Mouse (Mus musculus) right cerebral cortex, postnatal 36 days (tissue): ENCODE data around the gene Fscn2.
"Not testable (repeated sequence)": the region's sequence is repeated elsewhere in the genome, so short reads cannot be mapped to it uniquely, and the experiment has no call there.

Source experiments
- DNase-seq, 2 experiments: peaks; one replicate each; pipeline ENCODE4 v3.0.0; 2022; ENCODE audit warnings: low spot score in 2 of 2, mixed read lengths in 1 of 2

The Fscn2 gene

GRCm38 (mm10) chr11:120345067-120345681, 16.2 kb upstream of the Fscn2 start:
- DNase-seq = no peak

DNA sequence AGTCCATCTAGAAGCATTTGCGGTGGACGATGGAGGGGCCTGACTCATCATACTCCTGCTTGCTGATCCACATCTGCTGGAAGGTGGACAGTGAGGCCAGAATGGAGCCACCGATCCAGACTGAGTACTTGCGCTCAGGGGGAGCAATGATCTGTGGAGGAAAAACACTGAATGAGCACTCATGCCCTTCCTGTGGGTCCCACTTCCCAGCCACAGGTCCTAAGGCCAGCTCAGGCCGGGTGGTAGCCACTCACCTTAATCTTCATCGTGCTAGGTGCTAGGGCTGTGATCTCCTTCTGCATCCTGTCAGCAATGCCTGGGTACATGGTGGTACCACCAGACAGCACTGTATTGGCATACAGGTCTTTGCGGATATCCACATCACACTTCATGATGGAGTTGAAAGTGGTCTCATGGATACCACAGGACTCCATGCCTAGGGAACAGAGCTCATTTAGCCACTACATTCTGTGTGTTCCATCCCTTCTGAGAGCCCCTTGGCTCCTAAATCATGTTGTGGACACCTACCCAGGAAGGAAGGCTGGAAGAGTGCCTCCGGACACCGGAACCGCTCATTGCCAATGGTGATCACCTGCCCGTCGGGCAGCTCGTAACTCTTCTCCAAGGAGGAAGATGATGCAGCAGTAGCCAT, 14.8 kb upstream of the Fscn2 start:
- DNase-seq = not testable (repeated sequence)

- DNase-seq = no peak
These were observed 14.0 kb upstream of the Fscn2 start for GRCm38 (mm10) chr11:120347301-120347700.

DNA sequence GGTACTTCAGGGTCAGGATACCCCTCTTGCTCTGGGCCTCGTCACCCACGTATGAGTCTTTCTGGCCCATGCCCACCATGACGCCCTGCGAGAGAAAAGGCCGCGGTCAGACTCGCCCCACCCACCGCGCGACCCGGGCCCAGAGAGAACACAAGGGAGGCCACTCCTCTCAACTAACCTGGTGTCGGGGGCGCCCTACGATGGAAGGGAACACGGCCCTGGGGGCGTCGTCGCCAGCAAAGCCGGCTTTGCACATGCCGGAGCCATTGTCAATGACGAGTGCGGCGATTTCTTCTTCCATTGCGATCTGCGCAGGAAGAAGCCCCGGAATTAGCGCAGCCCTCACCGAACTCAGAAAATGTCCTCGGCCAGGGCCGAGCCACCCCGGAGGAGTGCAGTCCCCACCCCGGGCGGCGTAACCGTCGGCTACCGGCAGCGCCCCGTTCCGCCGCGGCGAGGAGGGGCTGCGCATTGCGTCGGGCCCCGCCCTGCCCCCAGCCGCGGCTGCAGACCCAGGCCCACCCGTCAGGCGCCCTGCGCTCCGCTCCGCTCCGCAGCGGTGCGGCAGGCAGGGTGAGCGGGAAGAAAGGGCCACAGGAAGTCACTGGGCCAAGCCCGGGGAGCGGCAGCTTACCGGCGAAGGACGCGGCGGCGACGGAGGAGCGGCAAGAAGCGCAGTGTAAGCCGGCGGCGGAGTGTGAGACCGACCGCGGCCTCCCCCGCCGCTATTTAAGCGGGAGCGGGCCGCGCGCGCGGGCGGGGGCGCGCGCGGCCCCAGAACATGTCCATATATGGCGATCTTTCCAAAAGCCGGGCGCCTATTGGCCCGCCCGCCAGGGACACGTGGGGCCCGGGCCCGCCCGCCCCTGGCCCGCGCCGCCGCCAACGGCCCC, 13.3 kb upstream of the Fscn2 start, which contains the start of gene Actg1:
Actg1 (minus strand) TSS at position 752 of the 893 bp plus-strand sequence.
- DNase-seq = peak; percentile 78 to 79

DNA sequence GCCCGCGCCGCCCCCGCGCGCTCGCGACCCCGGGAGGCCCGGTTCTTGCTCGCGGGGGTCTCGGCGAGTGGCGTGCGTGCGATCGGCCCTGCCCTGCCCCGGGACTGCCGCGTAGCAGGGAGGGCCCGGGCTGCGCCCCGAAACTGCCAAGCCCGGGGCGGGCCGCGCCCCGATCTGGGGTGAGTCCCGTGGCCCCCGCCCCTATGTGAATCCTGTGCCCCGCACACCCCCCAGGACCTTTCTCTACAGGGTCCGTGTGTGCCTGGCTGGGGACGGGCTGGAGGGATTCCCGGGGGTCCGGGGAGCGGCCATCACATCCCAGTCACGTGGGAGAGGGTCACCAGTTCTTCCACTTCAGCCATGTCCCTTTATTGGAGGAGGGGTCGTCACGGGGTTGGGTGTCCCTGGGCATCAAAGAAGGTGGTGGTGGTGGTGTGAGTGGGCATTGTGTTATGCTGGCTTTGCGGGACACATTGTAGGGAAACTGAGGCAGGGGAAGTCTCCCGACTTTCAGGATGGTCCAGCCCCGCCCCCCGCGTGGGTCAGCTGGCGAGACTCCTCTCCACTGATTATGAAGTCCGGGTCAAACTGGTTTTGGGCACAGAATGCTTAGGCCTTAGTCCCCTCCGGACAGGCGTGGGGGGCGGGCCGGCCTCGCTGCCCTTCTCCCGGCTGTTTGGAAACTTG, 12.5 kb upstream of the Fscn2 start:
- no peak for DNase-seq

DNA sequence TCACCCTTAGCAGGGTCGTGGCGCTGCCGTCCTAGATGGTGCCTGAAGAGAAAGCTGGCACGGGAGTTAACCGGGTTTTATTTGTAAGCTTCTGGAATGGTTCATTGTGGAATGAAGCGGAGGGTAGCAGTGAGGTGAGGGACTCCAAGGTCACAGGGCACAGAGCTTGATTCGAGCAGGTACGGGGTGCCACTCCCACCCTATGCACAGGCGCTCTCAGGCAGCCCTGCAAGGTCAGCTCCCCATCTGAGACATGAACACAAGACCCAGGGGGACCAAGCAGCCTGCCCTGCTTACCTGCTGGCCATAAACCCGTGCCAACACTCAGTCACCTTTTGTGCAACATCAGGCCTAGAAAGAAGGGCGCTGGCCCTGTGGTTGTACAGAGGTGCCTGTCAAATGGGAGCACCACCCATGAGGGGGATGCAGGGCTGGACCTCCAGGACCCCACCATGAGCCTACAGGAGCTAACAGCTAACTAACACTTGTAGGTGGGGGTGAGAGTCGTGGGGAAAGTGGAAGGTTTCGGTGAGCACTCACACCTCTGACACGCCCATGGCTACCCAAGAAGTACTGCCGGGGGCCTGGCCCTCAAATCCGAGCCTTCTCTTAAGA, 11.9 kb upstream of the Fscn2 start:
- DNase-seq = no peak

DNA sequence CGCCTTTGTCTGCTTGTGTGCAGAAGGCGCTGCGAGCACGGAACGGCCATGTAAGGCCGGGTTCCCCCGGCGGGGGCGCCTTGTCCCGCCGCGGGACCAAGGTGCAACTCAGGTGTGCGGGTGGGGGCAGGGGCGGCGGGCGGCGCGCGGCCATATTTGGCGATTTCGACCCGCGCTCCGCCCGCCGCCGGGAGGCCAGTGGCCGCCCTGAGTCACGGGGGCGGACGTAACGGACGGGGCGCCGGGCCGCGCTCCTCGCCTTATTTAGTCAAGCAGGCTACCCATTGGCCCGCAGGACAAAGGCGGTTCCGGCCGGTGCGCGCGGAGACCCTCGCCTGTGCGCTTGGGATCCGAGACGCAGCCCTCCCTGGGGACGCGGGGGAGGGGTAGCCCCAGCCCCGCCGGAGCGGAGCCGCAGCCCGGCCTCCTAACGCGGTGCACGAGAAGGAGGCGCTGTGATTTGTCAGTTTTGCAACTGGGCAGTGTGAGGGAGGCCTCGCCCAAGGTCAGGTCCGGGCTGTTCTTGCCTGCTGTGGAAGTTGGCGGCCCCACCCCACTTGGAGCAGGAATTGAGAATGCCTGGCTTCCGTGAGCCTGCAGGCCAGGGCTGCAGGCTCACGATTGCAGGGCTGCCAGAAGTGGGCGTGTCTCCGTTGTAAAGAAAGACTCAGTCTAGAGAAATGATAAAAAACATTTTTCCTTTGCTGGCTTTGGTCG, 11.2 kb upstream of the Fscn2 start:
- peak; percentile 59 to 64 for DNase-seq

GRCm38 (mm10) chr11:120350711-120351110, 10.6 kb upstream of the Fscn2 start:
- no peak for DNase-seq

- no peak for DNase-seq
These were observed 9.9 kb upstream of the Fscn2 start for GRCm38 (mm10) chr11:120351250-120352092.

DNA sequence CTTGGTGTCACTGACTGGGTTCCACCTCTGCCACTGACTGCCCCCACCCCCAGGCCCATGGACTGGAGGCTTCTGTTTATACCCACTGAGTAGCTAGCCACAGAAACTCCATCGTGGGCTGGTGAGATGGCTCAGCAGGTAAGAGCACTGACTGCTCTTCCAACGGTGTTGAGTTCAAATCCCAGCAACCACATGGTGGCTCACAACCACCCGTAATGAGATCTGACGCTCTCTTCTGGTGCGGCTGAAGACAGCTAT, 9.3 kb upstream of the Fscn2 start:
- not testable (repeated sequence) for DNase-seq

- no peak for DNase-seq
These were observed 8.6 kb upstream of the Fscn2 start for GRCm38 (mm10) chr11:120352571-120353290.

- DNase-seq = no peak
These were observed 7.6 kb upstream of the Fscn2 start for GRCm38 (mm10) chr11:120353500-120354303.

DNA sequence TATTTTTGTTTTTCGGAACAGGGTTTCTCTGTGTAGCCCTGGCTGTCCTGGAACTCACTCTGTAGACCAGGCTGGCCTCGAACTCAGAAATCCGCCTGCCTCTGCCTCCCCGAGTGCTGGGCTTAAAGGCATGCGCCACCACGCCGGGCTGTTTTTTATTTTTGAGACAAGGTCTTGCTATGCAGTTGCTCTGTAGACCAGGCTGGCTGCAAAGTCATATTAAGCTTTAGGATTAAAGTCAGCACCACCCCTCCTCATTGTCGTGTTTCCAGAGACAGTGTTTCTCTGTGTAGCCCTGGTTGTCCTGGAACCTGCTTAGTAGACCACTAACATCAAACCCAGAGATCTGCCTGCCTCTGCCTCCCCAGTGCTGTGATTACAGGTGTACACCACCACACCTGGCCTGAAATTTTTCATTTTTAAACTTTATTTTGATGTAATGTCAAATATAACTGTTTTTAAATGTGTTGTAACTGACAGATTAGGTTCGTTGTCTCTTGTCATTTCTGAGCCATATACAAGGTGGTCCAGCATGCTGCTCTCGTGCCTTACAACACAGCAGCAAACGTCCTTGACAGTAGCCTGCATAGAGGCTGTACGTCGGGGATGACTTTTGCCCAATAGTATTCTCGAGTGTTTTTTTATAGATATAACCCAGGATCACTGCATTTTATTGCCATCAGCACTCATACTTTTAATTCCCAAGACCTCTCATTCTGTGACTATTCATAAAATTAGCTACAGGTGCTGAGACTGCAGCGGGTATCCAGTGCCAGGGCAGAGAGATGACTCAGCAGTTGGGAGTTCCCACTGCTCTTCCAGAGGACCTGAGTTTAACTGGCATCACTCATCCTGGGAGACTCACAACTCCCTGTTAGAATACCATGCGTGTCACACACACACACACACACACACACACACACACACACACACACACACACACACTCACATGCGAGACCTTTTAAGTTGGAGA, 6.7 kb upstream of the Fscn2 start:
- DNase-seq = no peak

DNA sequence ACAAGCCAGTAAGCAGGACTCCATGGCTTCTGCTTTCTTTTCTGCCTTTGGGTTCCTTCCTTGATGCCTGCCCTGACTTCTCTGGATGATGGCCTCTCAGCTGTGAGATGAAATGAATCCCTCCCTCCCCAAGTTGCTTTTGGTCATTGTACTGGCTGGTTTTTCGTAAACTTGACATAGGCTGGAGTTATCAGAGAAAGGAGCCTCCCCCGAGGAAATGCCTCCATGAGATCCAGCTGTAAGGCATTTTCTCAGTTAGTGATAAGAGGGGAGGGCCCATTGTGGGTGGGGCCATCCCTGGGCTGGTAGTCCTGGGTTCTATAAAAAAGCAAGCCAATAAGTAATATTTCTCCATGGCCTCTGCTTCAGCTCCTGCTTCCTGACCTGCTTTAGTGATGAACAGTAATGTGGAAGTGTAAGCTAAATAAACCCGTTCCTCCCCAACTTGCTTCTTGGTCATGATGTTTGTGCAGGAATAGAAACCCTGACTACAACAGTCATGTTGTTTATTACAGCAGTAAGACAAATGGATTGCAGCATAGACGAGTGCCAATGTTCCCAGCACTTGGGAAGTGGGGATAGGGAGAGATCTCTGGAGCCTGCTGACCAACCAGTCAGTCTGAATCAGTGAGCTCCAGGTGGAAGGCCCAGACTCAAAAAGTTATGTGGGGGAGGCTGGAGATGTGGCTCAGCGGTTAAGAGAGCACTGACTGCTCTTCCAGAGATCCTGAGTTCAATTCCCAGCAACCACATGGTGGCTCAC, 5.9 kb upstream of the Fscn2 start:
- DNase-seq = no peak

- DNase-seq = no peak
These were observed 5.0 kb upstream of the Fscn2 start for GRCm38 (mm10) chr11:120356319-120356840.

DNA sequence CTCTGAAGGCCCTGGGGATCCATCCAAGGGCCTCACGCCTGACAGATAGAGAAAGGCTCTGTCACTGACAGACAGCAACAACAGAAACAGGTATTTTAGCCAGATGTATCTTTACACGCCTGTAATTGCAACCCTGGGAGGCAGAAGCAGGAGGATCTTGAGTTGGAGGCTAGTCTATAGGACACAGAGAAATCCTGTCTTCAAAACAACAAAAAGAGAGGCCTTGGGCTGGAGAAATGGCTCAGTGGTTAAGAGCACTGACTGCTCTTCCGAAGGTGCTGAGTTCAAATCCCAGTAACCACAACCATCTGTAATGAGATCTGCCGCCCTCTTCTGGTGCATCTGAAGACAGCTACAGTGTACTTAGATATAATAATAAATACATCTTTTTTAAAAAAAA, 4.4 kb upstream of the Fscn2 start:
- DNase-seq = no peak
